Mouse (Mus musculus) midbrain, embryonic 10.5 days (tissue): Measurements from ENCODE around the gene Ncam1. TPM values are rescaled to one million over a fixed set of nuclear protein-coding genes. Genes with fewer than 3 reads are reported as not detected.

ENCODE experiments used
- DNase-seq: peaks from one replicate; pipeline ENCODE4 v3.0.0-alpha.2; 2017; ENCODE audit warnings: low spot score
- H3K27ac ChIP-seq: fragments of 300-500 bp; sonication (generic); replicated peaks from 2 replicates; pipeline ENCODE4 v1.5.1; 2016; ENCODE audit warnings: mild to moderate bottlenecking
- H3K27me3 ChIP-seq: fragments of 300-500 bp; sonication (generic); 2 replicates; pipeline ENCODE4 v1.6.1; 2016; ENCODE audit warnings: low read depth, mild to moderate bottlenecking; ENCODE audit not compliant: poor library complexity, severe bottlenecking
- H3K36me3 ChIP-seq: fragments of 300-500 bp; sonication (generic); 2 replicates; pipeline ENCODE4 v1.6.1; 2016; ENCODE audit warnings: mild to moderate bottlenecking, moderate library complexity
- H3K4me1 ChIP-seq: fragments of 300-500 bp; sonication (generic); 2 replicates; pipeline ENCODE4 v1.6.1; 2016
- H3K4me3 ChIP-seq: fragments of 300-500 bp; sonication (generic); 2 replicates; pipeline ENCODE4 v1.5.1; 2016; ENCODE audit warnings: mild to moderate bottlenecking, moderate library complexity
- H3K9me3 ChIP-seq: fragments of 300-500 bp; sonication (generic); replicated peaks from 2 replicates; pipeline ENCODE4 v1.6.1; 2016; ENCODE audit warnings: mild to moderate bottlenecking
- WGBS: fragments of 180-500 bp; shearing (Covaris S2); methylation state at CpG from one replicate; pipeline ENCODE4 v1.1.7; 2016; 5-methylcytosine and 5-hydroxymethylcytosine counted together
- polyA plus RNA-seq: library from polyadenylated mRNA; unstranded; fragments of >200 nt; fragmentation: Nextera tagmentation; extraction: Ambion mirVana; gene quantifications from 2 replicates; pipeline ENCODE4 v1.2.1, GENCODE M21; 2016

The Ncam1 gene
- polyA plus RNA-seq, 1 experiment from 2014 or later = 48.9 TPM

GRCm38 (mm10) chr9:49488912-49489895 is 309.5 kb downstream of the Ncam1 start:
- WGBS = 38% methylated on average over 16 of the region's 16 CpGs
- peak; percentile 84 for DNase-seq

GRCm38 (mm10) chr9:49488258-49488657 is 310.5 kb downstream of the Ncam1 start:
- 80% methylated on average over 7 of the region's 7 CpGs for WGBS
- no peaks in the 10 kb centered on the region for H3K36me3 ChIP-seq
- peaks cover 25% of the 10 kb centered on the region for H3K27me3 ChIP-seq
- no peaks in the 10 kb centered on the region for H3K9me3 ChIP-seq
- H3K27ac ChIP-seq = no peak overlapping the region
- no peak overlapping the region for H3K4me3 ChIP-seq
- peaks cover 28% of the 10 kb centered on the region for H3K4me1 ChIP-seq
- DNase-seq = no peak

More at GRCm38 (mm10) chr9:49488912-49489895, 309.5 kb downstream of the Ncam1 start:
- Histone ChIP-seq H3K27me3 (peaks cover 21% of the 10 kb centered on the region), H3K9me3 (no peaks in the 10 kb centered on the region), H3K4me3 (no peak overlapping the region), H3K36me3 (no peaks in the 10 kb centered on the region), H3K27ac (no peak overlapping the region), H3K4me1 (peaks cover 25% of the 10 kb centered on the region)

GRCm38 (mm10) chr9:49487657-49487943 is 311.1 kb downstream of the Ncam1 start:
- H3K4me1 ChIP-seq = peaks cover 31% of the 10 kb centered on the region
- 87% methylated on average over 6 of the region's 6 CpGs for WGBS
- DNase-seq = no peak

GRCm38 (mm10) chr9:49486805-49487656 is 311.7 kb downstream of the Ncam1 start:
- peaks cover 25% of the 10 kb centered on the region for H3K27me3 ChIP-seq
- H3K36me3 ChIP-seq = no peaks in the 10 kb centered on the region
- H3K4me3 ChIP-seq = peak overlapping the region; percentile 69; the same call in 1 of the 2 replicates
- H3K9me3 ChIP-seq = no peaks in the 10 kb centered on the region
- no peak for DNase-seq
- H3K27ac ChIP-seq = no peak overlapping the region
- WGBS = 74% methylated on average over 9 of the region's 9 CpGs
- peaks cover 31% of the 10 kb centered on the region for H3K4me1 ChIP-seq

More at GRCm38 (mm10) chr9:49487657-49487943, 311.1 kb downstream of the Ncam1 start:
- H3K27ac ChIP-seq = no peak overlapping the region
- H3K9me3 ChIP-seq = no peaks in the 10 kb centered on the region
- H3K27me3 ChIP-seq = peaks cover 25% of the 10 kb centered on the region
- H3K36me3 ChIP-seq = no peaks in the 10 kb centered on the region
- no peak overlapping the region for H3K4me3 ChIP-seq

- WGBS = under 1% methylated on average over 18 of the region's 18 CpGs
- Histone ChIP-seq H3K27ac (peak within 1 kb of the TSS; percentile 82), H3K36me3 (no peaks in the 10 kb centered on the region), H3K27me3 (peaks cover 25% of the 10 kb centered on the region), H3K4me3 (peak within 1 kb of the TSS; percentile 69), H3K4me1 (peaks cover 31% of the 10 kb centered on the region), H3K9me3 (no peaks in the 10 kb centered on the region)
- peak; percentile 86 for DNase-seq
Measured at GRCm38 (mm10) chr9:49485892-49486311, 312.8 kb downstream of the Ncam1 start, which contains the start of gene Ttc12. Ttc12 (minus strand) TSS chr9:49486225.

- Histone ChIP-seq H3K4me3 (peak overlapping the region; percentile 69), H3K4me1 (peaks cover 31% of the 10 kb centered on the region), H3K36me3 (no peaks in the 10 kb centered on the region), H3K27ac (peak overlapping the region; percentile 82), H3K27me3 (peaks cover 25% of the 10 kb centered on the region), H3K9me3 (no peaks in the 10 kb centered on the region)
- peak; percentile 62 for DNase-seq
- 4% methylated on average over 21 of the region's 21 CpGs for WGBS
Measured at GRCm38 (mm10) chr9:49485250-49485891, 313.4 kb downstream of the Ncam1 start.

GRCm38 (mm10) chr9:49483316-49483715 is 315.4 kb downstream of the Ncam1 start:
- DNase-seq = peak; percentile 24
- Histone ChIP-seq H3K4me1 (peaks cover 24% of the 10 kb centered on the region), H3K36me3 (no peaks in the 10 kb centered on the region), H3K9me3 (no peaks in the 10 kb centered on the region), H3K4me3 (peak overlapping the region; percentile 42), H3K27ac (0 out of 2 replicates have a peak overlapping the region, but pooled peaks have one; percentile 28), H3K27me3 (peaks cover 25% of the 10 kb centered on the region)
- 39% methylated on average over 10 of the region's 10 CpGs for WGBS

- 76% methylated on average over 11 of the region's 11 CpGs for WGBS
- Histone ChIP-seq H3K36me3 (no peaks in the 10 kb centered on the region), H3K27me3 (no peaks in the 10 kb centered on the region), H3K4me1 (0 out of 2 replicates have a peak, but pooled peaks cover 2% of the 10 kb centered on the region), H3K4me3 (no peak overlapping the region), H3K9me3 (peaks cover 2% of the 10 kb centered on the region; the same call in 1 of the 2 replicates), H3K27ac (no peak overlapping the region)
- DNase-seq = no peak
Measured at GRCm38 (mm10) chr9:49472126-49472525, 326.6 kb downstream of the Ncam1 start.

GRCm38 (mm10) chr9:49470946-49471345 is 327.8 kb downstream of the Ncam1 start:
- Histone ChIP-seq H3K4me1 (0 out of 2 replicates have a peak, but pooled peaks cover 2% of the 10 kb centered on the region), H3K27me3 (no peaks in the 10 kb centered on the region), H3K9me3 (no peaks in the 10 kb centered on the region), H3K4me3 (no peak overlapping the region), H3K27ac (no peak overlapping the region), H3K36me3 (no peaks in the 10 kb centered on the region)
- no peak for DNase-seq
- 96% methylated on average over 6 of the region's 6 CpGs for WGBS

GRCm38 (mm10) chr9:49470006-49470405 is 328.7 kb downstream of the Ncam1 start:
- 96% methylated on average over 19 of the region's 19 CpGs for WGBS

GRCm38 (mm10) chr9:49456136-49456535 is 342.6 kb downstream of the Ncam1 start:
- Histone ChIP-seq H3K9me3 (no peaks in the 10 kb centered on the region), H3K4me1 (no peaks in the 10 kb centered on the region), H3K27me3 (no peaks in the 10 kb centered on the region), H3K36me3 (no peaks in the 10 kb centered on the region), H3K4me3 (no peak overlapping the region), H3K27ac (no peak overlapping the region)
- whole genome bisulfite sequencing = 90% methylated on average over 3 of the region's 3 CpGs
- DNase-seq = no peak

More at GRCm38 (mm10) chr9:49470006-49470405, 328.7 kb downstream of the Ncam1 start:
- Histone ChIP-seq H3K9me3 (no peaks in the 10 kb centered on the region), H3K4me3 (no peak overlapping the region), H3K27ac (no peak overlapping the region), H3K4me1 (0 out of 2 replicates have a peak, but pooled peaks cover 2% of the 10 kb centered on the region), H3K36me3 (no peaks in the 10 kb centered on the region), H3K27me3 (no peaks in the 10 kb centered on the region)
- DNase-seq = no peak

- Histone ChIP-seq H3K27ac (no peak overlapping the region), H3K9me3 (no peaks in the 10 kb centered on the region), H3K36me3 (no peaks in the 10 kb centered on the region), H3K27me3 (no peaks in the 10 kb centered on the region), H3K4me1 (no peaks in the 10 kb centered on the region), H3K4me3 (no peak overlapping the region)
- DNase-seq = no peak
- WGBS = 94% methylated on average over 1 of the region's 1 CpGs
Measured at GRCm38 (mm10) chr9:49452396-49452795, 346.3 kb downstream of the Ncam1 start.
